Mouse (Mus musculus): ENCODE measurements around the gene M6pr. TPM values are rescaled to one million over a fixed set of nuclear protein-coding genes. Genes with fewer than 3 reads are reported as not detected.
"Not testable (repeated sequence)": the region's sequence is repeated elsewhere in the genome, so short reads cannot be mapped to it uniquely, and the experiment has no call there.

The M6pr gene
- polyA plus RNA-seq, 1 experiment from 2014 or later: 132 TPM

GRCm38 (mm10) chr6:122343719-122344118 lies 35.2 kb downstream of the M6pr start:
- 0 out of 2 replicates have a peak overlapping the region, but pooled peaks have one; percentile 23 for H3K9ac ChIP-seq (ENCODE audit: low read length)
- H3K4me2 ChIP-seq (ENCODE audit: low read depth, low read length): peak overlapping the region; percentile 4; the same call in 1 of the 2 replicates
- 17% methylated on average over 10 of the region's 10 CpGs for WGBS
- H3K27ac ChIP-seq (ENCODE audit: low read length): peak overlapping the region; percentile 47; the same call in 1 of the 2 replicates
- no peak for ATAC-seq (ENCODE audit: insufficient read depth, low FRiP score)
- peaks cover 8% of the 10 kb centered on the region for H3K4me1 ChIP-seq (ENCODE audit: control insufficient read depth, insufficient read depth, low read length)
- no peaks in the 10 kb centered on the region for H3K36me3 ChIP-seq (ENCODE audit: control insufficient read depth, insufficient read depth, low read length)
- H3K27me3 ChIP-seq (ENCODE audit: control insufficient read depth, insufficient read depth, low read length): no peaks in the 10 kb centered on the region
- H3K4me3 ChIP-seq (replicated peaks; ENCODE audit: low read length): no peak overlapping the region
- H3K9me3 ChIP-seq (replicated peaks; ENCODE audit: control insufficient read depth, low read length): no peaks in the 10 kb centered on the region

- Histone ChIP-seq H3K4me1 (ENCODE audit: control insufficient read depth, insufficient read depth, low read length) (peaks cover 6% of the 10 kb centered on the region), H3K36me3 (ENCODE audit: control insufficient read depth, insufficient read depth, low read length) (no peaks in the 10 kb centered on the region), H3K27me3 (ENCODE audit: control insufficient read depth, insufficient read depth, low read length) (no peaks in the 10 kb centered on the region), H3K27ac (ENCODE audit: low read length) (peak overlapping the region; percentile 47), H3K4me2 (ENCODE audit: low read depth, low read length) (no peak overlapping the region), H3K9me3 (replicated peaks; ENCODE audit: control insufficient read depth, low read length) (no peaks in the 10 kb centered on the region), H3K4me3 (replicated peaks; ENCODE audit: low read length) (no peak overlapping the region), H3K9ac (ENCODE audit: low read length) (no peak overlapping the region)
- no peak for ATAC-seq (ENCODE audit: insufficient read depth, low FRiP score)
- WGBS: 43% methylated on average over 9 of the region's 9 CpGs
Measured at GRCm38 (mm10) chr6:122344386-122345116, 36.0 kb downstream of the M6pr start.

GRCm38 (mm10) chr6:122345731-122346130 lies 37.2 kb downstream of the M6pr start:
- no peak overlapping the region for H3K27ac ChIP-seq (ENCODE audit: low read length)
- no peak overlapping the region for H3K9ac ChIP-seq (ENCODE audit: low read length)
- no peak overlapping the region for H3K4me2 ChIP-seq (ENCODE audit: low read depth, low read length)
- H3K4me1 ChIP-seq (ENCODE audit: control insufficient read depth, insufficient read depth, low read length): peaks cover 6% of the 10 kb centered on the region
- no peaks in the 10 kb centered on the region for H3K36me3 ChIP-seq (ENCODE audit: control insufficient read depth, insufficient read depth, low read length)
- H3K4me3 ChIP-seq (replicated peaks; ENCODE audit: low read length): no peak overlapping the region
- H3K27me3 ChIP-seq (ENCODE audit: control insufficient read depth, insufficient read depth, low read length): no peaks in the 10 kb centered on the region
- WGBS: 68% methylated on average over 6 of the region's 6 CpGs
- no peaks in the 10 kb centered on the region for H3K9me3 ChIP-seq (replicated peaks; ENCODE audit: control insufficient read depth, low read length)
- no peak for ATAC-seq (ENCODE audit: insufficient read depth, low FRiP score)

- Histone ChIP-seq H3K4me3 (replicated peaks; ENCODE audit: low read length) (no peak overlapping the region), H3K27ac (ENCODE audit: low read length) (no peak overlapping the region), H3K9me3 (replicated peaks; ENCODE audit: control insufficient read depth, low read length) (no peaks in the 10 kb centered on the region), H3K4me2 (ENCODE audit: low read depth, low read length) (no peak overlapping the region), H3K27me3 (ENCODE audit: control insufficient read depth, insufficient read depth, low read length) (no peaks in the 10 kb centered on the region), H3K36me3 (ENCODE audit: control insufficient read depth, insufficient read depth, low read length) (no peaks in the 10 kb centered on the region), H3K4me1 (ENCODE audit: control insufficient read depth, insufficient read depth, low read length) (peaks cover 6% of the 10 kb centered on the region), H3K9ac (ENCODE audit: low read length) (no peak overlapping the region)
- 74% methylated on average over 7 of the region's 7 CpGs for WGBS
- no peak for ATAC-seq (ENCODE audit: insufficient read depth, low FRiP score)
Measured at GRCm38 (mm10) chr6:122346399-122346798, 37.9 kb downstream of the M6pr start.

DNA sequence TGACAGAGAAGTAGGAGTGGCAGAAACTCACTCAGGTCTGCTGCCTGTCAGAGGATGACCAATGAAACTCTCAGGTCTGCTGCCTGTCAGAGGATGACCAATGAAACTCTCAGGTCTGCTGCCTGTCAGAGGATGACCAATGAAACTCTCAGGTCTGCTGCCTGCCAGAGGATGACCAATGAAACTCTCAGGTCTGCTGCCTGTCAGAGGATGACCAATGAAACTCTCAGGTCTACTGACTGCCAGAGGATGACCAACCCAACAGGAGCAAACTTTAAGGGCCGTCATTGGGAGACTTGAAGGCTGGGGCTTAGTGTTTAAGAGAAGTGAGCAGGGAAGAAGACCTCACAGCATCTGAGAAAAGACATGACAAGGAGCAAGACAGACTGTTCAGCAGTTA lies 38.8 kb downstream of the M6pr start:
- H3K27me3 ChIP-seq (ENCODE audit: control insufficient read depth, insufficient read depth, low read length); H3K4me2 ChIP-seq (ENCODE audit: low read depth, low read length); ATAC-seq (ENCODE audit: insufficient read depth, low FRiP score); H3K4me3 ChIP-seq (replicated peaks; ENCODE audit: low read length); H3K4me1 ChIP-seq (ENCODE audit: control insufficient read depth, insufficient read depth, low read length); H3K9ac ChIP-seq (ENCODE audit: low read length); H3K27ac ChIP-seq (ENCODE audit: low read length); H3K9me3 ChIP-seq (replicated peaks; ENCODE audit: control insufficient read depth, low read length); H3K36me3 ChIP-seq (ENCODE audit: control insufficient read depth, insufficient read depth, low read length): not testable (repeated sequence)
- 53% methylated on average over 1 of the region's 1 CpGs for WGBS

DNA sequence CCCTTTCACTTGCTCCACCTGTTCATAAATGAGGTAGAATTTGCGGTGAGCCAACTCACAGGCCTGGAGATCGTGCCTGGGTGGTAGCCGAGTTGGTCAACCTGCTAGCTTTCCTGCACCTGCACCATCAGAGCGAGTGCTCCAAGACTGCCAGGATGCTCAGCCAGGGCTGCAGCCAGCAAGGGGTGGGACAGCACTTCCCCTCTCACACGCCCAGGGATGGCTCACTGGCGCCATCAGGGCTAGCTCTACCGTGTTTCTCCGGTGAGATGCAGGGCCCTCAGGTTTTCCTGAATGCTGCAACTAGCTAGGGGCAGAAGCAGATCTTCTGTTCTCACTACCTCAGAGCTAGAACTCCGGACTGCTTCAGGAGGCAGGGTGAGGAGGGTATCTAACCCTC lies 47.4 kb downstream of the M6pr start:
- no peaks in the 10 kb centered on the region for H3K36me3 ChIP-seq (ENCODE audit: control insufficient read depth, insufficient read depth, low read length)
- no peak overlapping the region for H3K4me2 ChIP-seq (ENCODE audit: low read depth, low read length)
- H3K27ac ChIP-seq (ENCODE audit: low read length): no peak overlapping the region
- H3K27me3 ChIP-seq (ENCODE audit: control insufficient read depth, insufficient read depth, low read length): no peaks in the 10 kb centered on the region
- no peak overlapping the region for H3K9ac ChIP-seq (ENCODE audit: low read length)
- WGBS: 56% methylated on average over 9 of the region's 9 CpGs
- H3K4me1 ChIP-seq (ENCODE audit: control insufficient read depth, insufficient read depth, low read length): no peaks in the 10 kb centered on the region
- ATAC-seq (ENCODE audit: insufficient read depth, low FRiP score): no peak
- H3K9me3 ChIP-seq (replicated peaks; ENCODE audit: control insufficient read depth, low read length): no peaks in the 10 kb centered on the region
- H3K4me3 ChIP-seq (replicated peaks; ENCODE audit: low read length): no peak overlapping the region

- H3K36me3 ChIP-seq (ENCODE audit: control insufficient read depth, insufficient read depth, low read length): no peaks in the 10 kb centered on the region
- WGBS: 76% methylated on average over 1 of the region's 1 CpGs
- no peak overlapping the region for H3K27ac ChIP-seq (ENCODE audit: low read length)
- H3K9me3 ChIP-seq (replicated peaks; ENCODE audit: control insufficient read depth, low read length): no peaks in the 10 kb centered on the region
- H3K4me2 ChIP-seq (ENCODE audit: low read depth, low read length): no peak overlapping the region
- no peaks in the 10 kb centered on the region for H3K27me3 ChIP-seq (ENCODE audit: control insufficient read depth, insufficient read depth, low read length)
- H3K9ac ChIP-seq (ENCODE audit: low read length): no peak overlapping the region
- no peaks in the 10 kb centered on the region for H3K4me1 ChIP-seq (ENCODE audit: control insufficient read depth, insufficient read depth, low read length)
- H3K4me3 ChIP-seq (replicated peaks; ENCODE audit: low read length): no peak overlapping the region
- no peak for ATAC-seq (ENCODE audit: insufficient read depth, low FRiP score)
Measured at GRCm38 (mm10) chr6:122357089-122357488, 48.6 kb downstream of the M6pr start.

DNA sequence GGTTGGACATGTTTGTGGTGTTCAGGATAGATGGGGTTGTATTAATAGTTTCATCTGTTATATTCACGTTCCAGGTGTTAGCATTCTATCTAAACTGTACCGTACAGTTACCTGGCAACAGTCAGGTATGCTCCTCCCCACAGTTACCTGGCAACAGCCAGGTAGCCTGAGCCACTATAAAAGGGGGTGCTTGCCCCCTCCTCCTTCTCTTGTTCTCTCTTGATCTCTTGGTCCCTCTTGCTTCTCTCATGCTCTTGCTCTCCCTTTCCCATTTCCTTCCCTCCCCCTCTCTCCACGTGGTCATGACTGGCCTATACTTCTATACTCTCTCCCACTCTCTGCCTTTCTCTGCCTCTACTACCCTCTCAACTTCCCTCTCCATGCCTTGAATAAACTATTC lies 57.2 kb downstream of the M6pr start:
- no peaks in the 10 kb centered on the region for H3K4me1 ChIP-seq (ENCODE audit: control insufficient read depth, insufficient read depth, low read length)
- no peak overlapping the region for H3K4me3 ChIP-seq (replicated peaks; ENCODE audit: low read length)
- H3K27ac ChIP-seq (ENCODE audit: low read length): no peak overlapping the region
- no peaks in the 10 kb centered on the region for H3K27me3 ChIP-seq (ENCODE audit: control insufficient read depth, insufficient read depth, low read length)
- WGBS: 48% methylated on average over 3 of the region's 3 CpGs
- no peaks in the 10 kb centered on the region for H3K9me3 ChIP-seq (replicated peaks; ENCODE audit: control insufficient read depth, low read length)
- no peak overlapping the region for H3K9ac ChIP-seq (ENCODE audit: low read length)
- no peak overlapping the region for H3K4me2 ChIP-seq (ENCODE audit: low read depth, low read length)
- no peak for ATAC-seq (ENCODE audit: insufficient read depth, low FRiP score)
- H3K36me3 ChIP-seq (ENCODE audit: control insufficient read depth, insufficient read depth, low read length): no peaks in the 10 kb centered on the region

GRCm38 (mm10) chr6:122366287-122366686 lies 57.8 kb downstream of the M6pr start:
- Histone ChIP-seq H3K4me3 (replicated peaks; ENCODE audit: low read length) (no peak overlapping the region), H3K4me1 (ENCODE audit: control insufficient read depth, insufficient read depth, low read length) (no peaks in the 10 kb centered on the region), H3K27ac (ENCODE audit: low read length) (no peak overlapping the region), H3K36me3 (ENCODE audit: control insufficient read depth, insufficient read depth, low read length) (no peaks in the 10 kb centered on the region), H3K9me3 (replicated peaks; ENCODE audit: control insufficient read depth, low read length) (no peaks in the 10 kb centered on the region), H3K27me3 (ENCODE audit: control insufficient read depth, insufficient read depth, low read length) (no peaks in the 10 kb centered on the region), H3K9ac (ENCODE audit: low read length) (no peak overlapping the region), H3K4me2 (ENCODE audit: low read depth, low read length) (no peak overlapping the region)
- ATAC-seq (ENCODE audit: insufficient read depth, low FRiP score): no peak
- WGBS: 28% methylated on average over 2 of the region's 2 CpGs

All from stomach, embryonic 16.5 days (tissue).